Mouse (Mus musculus): Measurements from ENCODE around the gene Npb.

Gene Npb

GRCm38 (mm10) chr11:120616617-120617294 lies 8.5 kb downstream of the Npb start:
- no peak for DNase-seq

GRCm38 (mm10) chr11:120617519-120618112 lies 9.3 kb downstream of the Npb start, which contains the start of gene Pcyt2:
TSS of gene Pcyt2 (minus strand) at chr11:120617936.
- DNase-seq = peak; percentile 95

DNA sequence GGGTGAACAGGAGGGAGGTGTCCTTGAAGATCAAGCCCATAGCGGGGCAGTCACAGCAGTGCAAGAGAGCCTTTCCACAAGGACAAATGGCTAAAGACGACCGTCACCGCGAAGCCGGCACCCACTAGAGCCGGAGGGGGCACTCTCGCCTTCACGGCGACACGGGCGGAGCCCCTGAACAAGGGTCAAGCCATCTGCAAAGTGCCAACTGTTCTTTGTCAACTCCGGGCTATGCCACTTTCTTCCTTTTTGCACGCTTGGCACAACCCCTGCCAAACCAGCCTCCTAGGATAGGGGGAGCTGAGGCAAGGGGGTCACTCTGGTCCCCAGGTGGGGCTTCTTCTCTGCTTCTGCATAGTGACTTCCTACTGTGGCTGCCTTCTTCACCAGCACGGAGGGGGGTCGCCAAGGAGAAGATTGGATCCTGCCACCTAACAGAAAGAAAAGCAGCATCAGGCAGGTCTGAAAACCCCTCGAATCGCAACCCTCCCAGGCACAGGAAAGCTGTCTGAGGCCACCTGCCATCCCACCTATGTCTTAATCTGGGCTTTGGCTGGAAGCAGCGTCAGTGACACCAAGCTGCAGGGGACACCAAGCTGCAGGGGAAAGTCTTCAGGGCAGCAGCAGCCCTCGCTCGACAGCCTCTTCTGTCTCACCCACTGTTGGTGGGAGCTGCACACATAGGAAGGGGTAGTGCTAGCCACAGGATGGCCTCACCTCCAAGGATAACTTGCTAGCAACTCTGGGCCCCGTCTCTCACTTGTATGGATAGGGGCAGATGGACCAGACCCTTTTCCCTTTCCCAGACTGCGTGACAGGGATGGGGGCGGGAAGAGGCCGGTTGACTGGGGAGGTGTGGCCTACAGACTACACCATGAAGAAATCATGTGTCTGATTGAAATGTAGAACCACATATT lies 10.6 kb downstream of the Npb start:
- no peak for DNase-seq

- DNase-seq = no peak
Observed at GRCm38 (mm10) chr11:120620195-120620594, 11.9 kb downstream of the Npb start.

- DNase-seq = no peak
Observed at GRCm38 (mm10) chr11:120622805-120623204, 14.5 kb downstream of the Npb start.

- DNase-seq = peak; percentile 80
Observed at GRCm38 (mm10) chr11:120623961-120624679, 15.8 kb downstream of the Npb start.

DNA sequence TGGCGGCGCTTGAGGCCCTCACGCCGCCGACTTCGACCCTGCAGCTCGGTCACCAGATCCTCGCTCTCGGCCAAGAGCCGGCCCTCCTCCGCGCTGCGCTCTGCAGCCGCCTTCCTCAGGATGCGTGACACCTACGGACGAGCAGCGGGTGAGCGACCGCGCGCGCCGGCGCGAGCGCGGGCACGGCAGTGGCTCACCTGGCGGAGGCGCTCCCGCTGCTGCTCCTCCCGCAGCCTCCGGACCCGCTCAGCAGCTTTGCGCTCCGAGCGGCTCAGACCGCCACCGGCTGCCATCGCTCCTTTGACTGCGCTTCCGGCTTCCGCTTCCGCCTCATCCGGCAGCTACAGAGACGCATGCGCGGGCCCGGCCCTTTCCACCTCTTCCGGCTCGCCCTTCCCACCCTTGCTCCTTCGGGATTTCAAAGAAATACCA lies 16.4 kb downstream of the Npb start:
- peak; percentile 92 for DNase-seq

DNA sequence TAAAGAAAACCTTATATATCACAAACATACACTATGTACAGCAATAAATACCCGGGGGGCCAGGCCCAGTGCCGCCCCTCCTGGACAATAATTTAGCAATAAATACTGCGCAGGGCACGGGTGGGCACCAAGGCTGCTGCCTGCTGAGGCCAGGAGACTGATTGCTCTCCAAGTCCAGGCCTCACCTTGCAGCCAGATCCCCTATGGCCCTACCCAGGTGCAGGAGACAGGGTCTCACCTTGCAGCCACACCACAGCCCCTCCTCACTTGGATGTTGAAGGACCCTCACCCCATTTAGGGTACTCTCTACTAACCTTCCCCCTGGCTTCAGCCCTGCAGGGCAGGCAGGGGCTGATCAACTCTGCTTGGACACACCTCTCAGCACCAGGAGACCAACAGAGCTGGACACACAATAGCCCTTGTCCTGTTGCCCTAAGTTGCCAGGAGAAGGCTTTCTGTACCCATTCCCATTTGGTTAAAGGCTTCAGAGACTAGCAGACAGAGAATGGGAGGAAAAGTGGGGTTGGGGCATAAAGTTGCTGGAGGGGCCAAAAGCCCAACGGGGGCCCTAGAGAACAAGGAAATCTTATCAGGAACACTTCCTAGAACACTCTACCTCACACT lies 17.0 kb downstream of the Npb start, which contains the start of gene Sirt7:
TSS of gene Sirt7 (minus strand) at position 89 of the 624 bp plus-strand sequence.
- DNase-seq = no peak

DNA sequence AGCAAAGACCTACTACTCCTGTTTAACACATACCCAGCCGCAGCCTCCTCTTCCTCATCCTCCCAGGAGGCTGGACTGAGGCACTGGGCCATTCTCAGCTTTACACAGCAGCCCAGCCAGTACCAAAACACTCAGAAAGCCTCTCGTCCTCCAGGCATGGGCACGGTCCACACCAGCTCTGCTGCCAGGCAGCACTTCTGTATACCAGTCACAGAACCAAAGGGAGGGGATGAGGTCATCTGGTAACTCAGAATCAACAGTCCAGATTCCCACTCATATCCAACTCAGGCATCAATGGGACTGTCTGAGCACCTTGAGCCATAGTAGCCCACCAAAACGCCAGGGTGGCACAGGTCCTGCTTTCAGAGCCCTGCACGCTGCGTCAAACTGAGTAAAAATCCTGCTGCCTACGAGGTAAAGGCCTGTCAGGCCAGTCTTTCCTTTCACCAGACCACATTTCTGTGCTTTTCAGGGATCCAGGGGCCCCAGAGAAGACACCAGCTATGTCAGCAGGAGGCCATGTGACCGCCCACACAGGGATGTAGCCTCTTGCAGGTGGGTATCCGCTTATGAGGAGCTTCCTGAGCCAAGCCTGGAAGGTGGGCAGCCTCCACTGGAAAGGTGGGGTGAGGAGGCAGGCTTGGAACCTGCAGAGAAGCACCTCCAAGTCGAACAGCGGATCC lies 18.6 kb downstream of the Npb start:
- no peak for DNase-seq

- DNase-seq = no peak
Observed at GRCm38 (mm10) chr11:120627468-120628300, 19.4 kb downstream of the Npb start.

GRCm38 (mm10) chr11:120628601-120629340 lies 20.5 kb downstream of the Npb start:
- DNase-seq = no peak

DNA sequence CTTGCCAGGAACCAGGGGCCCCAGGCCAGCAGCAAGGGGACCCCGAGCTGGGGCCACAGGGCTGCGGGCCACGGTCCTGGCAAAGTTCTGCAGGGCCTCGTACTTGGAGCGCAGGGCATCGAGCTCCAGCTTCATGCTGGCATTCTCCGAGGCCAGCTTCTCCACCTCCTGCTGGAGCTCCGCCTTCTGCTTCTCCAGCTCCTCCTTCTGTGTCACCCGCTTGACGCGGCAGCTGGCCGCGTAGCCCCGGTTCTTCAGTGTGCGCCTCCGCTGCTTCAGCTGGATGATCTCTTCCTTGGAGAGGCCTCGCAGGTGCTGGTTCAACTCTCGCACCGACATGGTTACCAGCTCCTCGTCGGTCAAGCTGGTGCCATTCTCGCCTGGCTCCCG lies 21.1 kb downstream of the Npb start:
- peak; percentile 41 for DNase-seq

DNA sequence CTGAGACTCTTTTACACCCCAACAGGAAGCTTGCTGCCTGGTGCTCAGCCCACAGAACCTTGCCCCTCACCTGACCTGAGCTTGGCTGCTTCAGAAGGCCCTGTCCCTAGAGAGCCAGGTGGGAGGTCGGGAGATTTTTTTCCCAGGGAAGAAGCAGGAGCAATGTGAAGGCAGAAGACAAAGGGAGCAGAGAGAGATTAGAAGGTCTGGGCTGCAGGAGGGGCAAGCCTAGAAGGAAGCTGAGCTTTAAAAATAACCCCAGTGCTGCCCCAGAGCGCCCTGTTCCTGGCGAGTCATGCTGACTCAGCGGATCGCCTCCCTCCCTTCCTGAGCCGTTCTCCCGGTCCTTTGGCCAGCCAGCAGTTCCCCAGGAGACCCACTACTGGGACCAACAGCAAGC lies 21.6 kb downstream of the Npb start:
- peak; percentile 45 for DNase-seq

GRCm38 (mm10) chr11:120630401-120630871 lies 22.2 kb downstream of the Npb start:
- DNase-seq = peak; percentile 71

DNA sequence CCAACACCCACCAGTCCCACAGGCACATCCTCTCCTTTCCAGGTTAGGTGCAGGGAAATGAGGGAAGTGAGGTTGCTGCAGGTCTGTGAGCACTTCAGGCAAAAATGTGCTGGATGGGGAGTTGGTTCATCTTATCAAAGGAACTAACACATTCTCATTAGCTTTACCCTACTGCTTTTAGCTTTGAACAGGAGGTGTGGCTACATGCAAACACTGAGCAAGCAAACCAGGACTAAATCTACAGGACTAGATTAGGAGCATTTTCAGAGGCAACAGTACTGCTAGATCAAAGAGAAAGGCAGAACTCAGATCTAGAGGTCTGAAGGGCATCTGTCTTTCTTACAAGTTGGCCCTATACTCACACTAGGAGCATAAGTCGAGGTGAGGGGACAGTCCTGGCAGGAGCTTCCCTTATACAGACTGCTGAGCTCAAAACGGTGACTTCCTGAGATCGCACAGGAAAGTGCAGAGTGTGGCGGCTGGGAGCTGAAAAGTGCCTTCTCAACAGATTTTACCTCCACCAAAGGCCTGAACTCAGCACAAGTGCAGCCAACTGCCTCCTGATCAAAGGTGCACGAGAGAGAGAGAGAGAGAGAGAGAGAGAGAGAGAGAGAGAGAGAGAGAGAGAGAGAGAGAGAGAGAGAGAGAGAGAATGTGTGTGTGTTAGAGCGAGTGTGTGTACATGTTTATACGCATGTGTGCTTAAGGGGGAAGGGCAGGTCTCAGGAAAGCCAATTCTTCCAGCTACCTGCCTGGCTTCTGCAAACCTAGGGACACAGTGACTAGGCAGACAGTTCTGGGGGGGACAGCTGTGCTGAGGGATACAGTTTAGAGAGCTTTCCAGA lies 22.8 kb downstream of the Npb start:
- no peak for DNase-seq

GRCm38 (mm10) chr11:120631726-120632448 lies 23.6 kb downstream of the Npb start:
- no peak for DNase-seq

GRCm38 (mm10) chr11:120632559-120633519 lies 24.6 kb downstream of the Npb start:
- DNase-seq = peak; percentile 83

Data from lung, postnatal 10 days (tissue).